Mouse (Mus musculus) cortical plate, adult 2 months (tissue): ENCODE measurements around the gene Pcgf3.

ENCODE experiments used
- CTCF ChIP-seq: fragments of 200-500 bp; IDR thresholded peaks from 2 replicates; pipeline ENCODE4 v1.5.1; 2011; ENCODE audit warnings: mild to moderate bottlenecking, control low read depth, low read length; ENCODE audit not compliant: insufficient read depth; ENCODE audit errors: extremely low read depth
- POLR2A ChIP-seq: fragments of 200-500 bp; IDR thresholded peaks from 2 replicates; pipeline ENCODE4 v1.6.1; 2011; ENCODE audit warnings: mild to moderate bottlenecking, low read length, control low read depth; ENCODE audit not compliant: insufficient read depth; ENCODE audit errors: extremely low read depth

DNA sequence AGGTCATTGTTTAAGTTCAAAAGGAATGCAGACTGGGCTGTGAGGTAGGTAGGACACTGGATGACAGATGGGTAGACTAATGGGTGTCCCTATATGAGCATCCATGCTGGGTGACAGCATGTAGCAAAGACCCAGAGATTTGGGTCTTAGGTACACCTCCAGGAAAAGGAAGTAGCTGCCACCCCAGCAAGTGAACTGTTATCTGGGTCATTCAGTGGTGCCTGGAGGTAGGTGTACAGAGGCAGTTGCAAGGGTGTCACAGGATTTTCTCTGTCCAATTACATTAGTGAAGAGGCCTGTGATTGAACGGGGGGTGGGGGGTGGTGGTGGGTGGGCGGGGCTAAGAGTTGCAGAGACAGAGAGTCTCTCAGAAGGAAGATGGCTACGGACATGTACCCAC lies 55.6 kb downstream of the Pcgf3 start:
- TF ChIP-seq CTCF (no peak), POLR2A (no peak)
